In genomic region chr13:34040091-34040490, GRCm38 (mm10) we compare ENCODE assay signal across 23 mouse cellular contexts.
"Had no signal": no experiment of that assay in that cellular context is flagged by ENCODE, and none has a peak within 500 bp of the region (broad histone marks: within the 10 kb centered on the region; RNA-seq: fewer than 3 reads in every experiment).

No protein-coding gene starts in this region.

- H3K27ac ChIP-seq: gastrocnemius, adult 2 months; heart, adult 2 months; hindbrain, embryonic 10.5 days; hindbrain, embryonic 12.5 days; hindbrain, embryonic 14.5 days; intestine, embryonic 15.5 days; layer of hippocampus, adult 2 months; left cerebral cortex, adult 2 months; limb, embryonic 10.5 days; limb, embryonic 12.5 days; liver, embryonic 12.5 days; liver, embryonic 14.5 days had no signal

- H3K27me3 ChIP-seq: heart, embryonic 12.5 days; hindbrain, embryonic 12.5 days; intestine, embryonic 15.5 days; kidney, embryonic 15.5 days; limb, embryonic 12.5 days; liver, embryonic 12.5 days had no signal

- H3K36me3 ChIP-seq: intestine, embryonic 15.5 days; kidney, embryonic 15.5 days; limb, embryonic 10.5 days; limb, embryonic 12.5 days; liver, embryonic 12.5 days had no signal

- H3K4me3 ChIP-seq: gastrocnemius, adult 2 months; heart, adult 2 months; heart, embryonic 12.5 days; hindbrain, embryonic 10.5 days; hindbrain, embryonic 12.5 days; intestine, embryonic 15.5 days; kidney, embryonic 15.5 days; layer of hippocampus, adult 2 months; left cerebral cortex, adult 2 months; limb, embryonic 10.5 days; limb, embryonic 12.5 days; liver, embryonic 12.5 days had no signal

- H3K9ac ChIP-seq: heart, embryonic 12.5 days; hindbrain, embryonic 12.5 days; hindbrain, embryonic 14.5 days; intestine, embryonic 15.5 days; kidney, embryonic 15.5 days; limb, embryonic 12.5 days; liver, embryonic 12.5 days; liver, embryonic 14.5 days had no signal

- ATAC-seq: forebrain, embryonic 16.5 days; hindbrain, embryonic 16.5 days; inflammation-experienced regulatory T-cells, adult 6 months; intestine, embryonic 15.5 days; intestine, postnatal 0 days; liver, embryonic 12.5 days had no signal

- H3K9me3 ChIP-seq: intestine, embryonic 15.5 days; kidney, embryonic 15.5 days; limb, embryonic 10.5 days; limb, embryonic 12.5 days; liver, embryonic 12.5 days had no signal

- DNase-seq: gastrocnemius, adult 2 months; gastrocnemius, postnatal 10 days; gastrocnemius, postnatal 25 days; heart, adult 2 months; heart, postnatal 10 days; heart, postnatal 4 days; kidney, postnatal 14 days had no signal

- H3K4me2 ChIP-seq: heart, embryonic 12.5 days; hindbrain, embryonic 12.5 days; hindbrain, embryonic 14.5 days; intestine, embryonic 15.5 days; kidney, embryonic 15.5 days; limb, embryonic 12.5 days; liver, embryonic 12.5 days had no signal
